Mouse (Mus musculus) small intestine, adult 2 months (tissue): ENCODE results near the gene Zbtb34. TPM values are rescaled to one million over a fixed set of nuclear protein-coding genes. Genes with fewer than 3 reads are reported as not detected.

ENCODE experiments used
- H3K27ac ChIP-seq: fragments of 200-500 bp; 2 replicates; pipeline ENCODE4 v1.5.1; 2012; ENCODE audit warnings: low read depth, low read length, control low read depth, inconsistent platforms; ENCODE audit not compliant: insufficient read depth
- H3K27me3 ChIP-seq: fragments of 200-500 bp; 2 replicates; pipeline ENCODE4 v1.6.1; 2012; ENCODE audit warnings: mild to moderate bottlenecking, moderate library complexity, low read length, inconsistent platforms; ENCODE audit not compliant: control insufficient read depth, insufficient read depth
- H3K36me3 ChIP-seq: fragments of 200-500 bp; 2 replicates; pipeline ENCODE4 v1.6.1; 2012; ENCODE audit warnings: mild to moderate bottlenecking, low read length, control low read depth, inconsistent platforms; ENCODE audit not compliant: control insufficient read depth, insufficient read depth
- H3K4me1 ChIP-seq: fragments of 200-500 bp; 2 replicates; pipeline ENCODE4 v1.6.1; 2012; ENCODE audit warnings: low read length, inconsistent platforms, mixed read lengths; ENCODE audit not compliant: control insufficient read depth, insufficient read depth, insufficient read length
- H3K4me3 ChIP-seq: fragments of 200-500 bp; 2 replicates; pipeline ENCODE4 v1.5.1; 2012; ENCODE audit warnings: low read depth, mild to moderate bottlenecking, control low read depth, inconsistent platforms, low read length, moderate library complexity
- CTCF ChIP-seq: fragments of 200-500 bp; IDR thresholded peaks from 2 replicates; pipeline ENCODE4 v1.5.1; 2012; ENCODE audit warnings: low read depth, mild to moderate bottlenecking, control low read depth, inconsistent platforms, low read length, moderate library complexity, mixed read lengths; ENCODE audit not compliant: insufficient replicate concordance, insufficient read length; ENCODE audit errors: extremely low read depth
- POLR2A ChIP-seq: fragments of 200-500 bp; IDR thresholded peaks from 2 replicates; pipeline ENCODE4 v1.6.1; 2012; ENCODE audit warnings: low read depth, mild to moderate bottlenecking, control low read depth, inconsistent platforms, low read length, moderate library complexity
- WGBS: fragments of 180-500 bp; shearing (Covaris S2); methylation state at CpG from one replicate; pipeline ENCODE4 v1.1.7; 2018; 5-methylcytosine and 5-hydroxymethylcytosine counted together
- polyA plus RNA-seq: library from polyadenylated mRNA; depleted of rRNA; stranded (reverse); fragments of >200 nt; gene quantifications from 2 replicates; pipeline ENCODE4 v1.2.3, GENCODE M21; 2012

Zbtb34 gene
- polyA plus RNA-seq, 1 experiment, result 4.2 TPM

DNA sequence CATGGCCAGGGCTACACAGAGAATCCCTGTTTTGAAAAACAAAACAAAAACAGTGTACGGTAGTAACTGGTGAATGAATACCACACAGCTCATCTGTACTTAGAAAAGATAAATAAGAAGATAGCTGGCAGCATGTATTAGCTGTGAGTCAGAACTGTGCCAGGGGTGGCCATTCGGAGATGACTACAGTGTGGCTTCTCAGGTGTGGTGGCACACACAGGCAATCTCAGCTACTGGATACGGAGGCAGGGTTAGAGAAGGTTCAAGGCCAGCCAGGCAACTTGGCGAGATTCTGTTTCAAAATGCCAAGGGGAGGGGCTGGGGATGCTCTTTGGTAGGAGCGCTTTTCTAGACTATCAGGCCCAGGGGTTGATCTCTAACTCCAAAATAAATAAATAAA, 14.6 kb upstream of the Zbtb34 start:
- WGBS, result 89% methylated on average over 5 of the region's 5 CpGs
- Histone ChIP-seq H3K4me3 (no peak overlapping the region), H3K27ac (no peak overlapping the region), H3K4me1 (peaks cover 3% of the 10 kb centered on the region), H3K27me3 (no peaks in the 10 kb centered on the region), H3K36me3 (peaks cover 19% of the 10 kb centered on the region)
- TF ChIP-seq POLR2A (no peak), CTCF (no peak)

DNA sequence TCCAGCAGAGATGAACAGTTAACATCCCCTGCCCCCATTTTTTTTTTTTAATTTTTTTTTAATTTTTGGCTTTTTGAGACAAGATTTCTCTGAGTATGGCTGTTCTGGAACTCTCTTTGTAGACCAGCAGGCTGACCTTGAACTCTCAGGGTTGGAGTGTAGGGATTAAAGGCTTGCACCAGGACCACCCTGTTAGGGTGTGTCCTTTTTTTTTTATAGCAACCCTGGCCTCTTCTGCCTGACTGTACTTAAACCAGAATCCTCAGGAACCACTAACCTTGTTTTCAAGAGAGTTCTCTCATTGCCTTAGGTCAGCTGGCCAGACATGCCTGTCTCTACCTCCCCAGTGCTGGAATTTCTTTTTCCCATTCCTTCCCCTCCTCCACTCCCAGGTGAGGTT, 13.7 kb upstream of the Zbtb34 start:
- no peak overlapping the region for H3K27ac ChIP-seq
- TF ChIP-seq POLR2A, result no peak
- no peak overlapping the region for H3K4me3 ChIP-seq
- peaks cover 15% of the 10 kb centered on the region for H3K36me3 ChIP-seq
- no peaks in the 10 kb centered on the region for H3K27me3 ChIP-seq
- peaks cover 3% of the 10 kb centered on the region for H3K4me1 ChIP-seq

DNA sequence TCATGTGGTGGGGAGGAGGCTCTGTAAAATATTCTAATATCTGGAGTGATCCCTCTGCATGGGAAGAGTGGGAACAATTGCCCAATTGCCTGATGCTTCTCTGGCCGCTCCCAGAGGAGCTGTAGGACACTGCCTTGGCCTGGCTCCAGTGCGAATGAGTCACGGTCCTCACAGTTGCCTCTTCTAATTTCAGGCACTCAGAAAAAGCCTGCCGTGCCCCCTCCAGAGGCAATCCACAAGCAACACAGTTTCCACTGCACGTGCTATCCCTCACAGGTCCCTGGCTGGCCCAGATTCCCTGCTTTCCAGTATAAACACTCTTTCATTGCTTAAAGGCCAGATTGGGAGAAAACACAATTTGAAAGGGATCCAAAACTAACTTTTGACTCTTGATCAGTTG, 13.2 kb upstream of the Zbtb34 start:
- 42% methylated on average over 5 of the region's 5 CpGs for WGBS
- no peaks in the 10 kb centered on the region for H3K27me3 ChIP-seq
- H3K4me1 ChIP-seq, result peaks cover 3% of the 10 kb centered on the region
- peaks cover 10% of the 10 kb centered on the region for H3K36me3 ChIP-seq
- TF ChIP-seq POLR2A, result no peak
- no peak for TF ChIP-seq CTCF
- H3K4me3 ChIP-seq, result no peak overlapping the region
- no peak overlapping the region for H3K27ac ChIP-seq

DNA sequence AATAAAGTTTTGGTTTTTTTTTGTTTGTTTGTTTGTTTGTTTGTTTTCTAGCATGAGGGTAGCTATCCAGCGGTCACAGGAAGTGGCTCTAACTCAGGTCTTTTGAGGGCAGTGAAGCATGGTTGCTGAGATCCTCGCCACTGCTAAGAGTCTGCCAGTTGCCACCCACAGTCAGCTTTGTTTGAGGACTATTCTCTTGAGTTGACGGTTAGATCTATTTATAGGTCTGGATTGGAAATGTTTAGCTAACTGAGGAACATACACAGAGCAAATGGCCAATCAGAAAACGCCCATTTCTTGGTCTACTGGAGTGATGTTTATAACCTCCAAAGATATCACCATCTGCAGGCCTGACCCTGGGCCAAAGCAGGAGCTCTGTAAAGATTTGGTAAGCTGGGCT, 11.6 kb upstream of the Zbtb34 start:
- Histone ChIP-seq H3K27me3 (no peaks in the 10 kb centered on the region), H3K36me3 (no peaks in the 10 kb centered on the region), H3K27ac (no peak overlapping the region), H3K4me3 (no peak overlapping the region), H3K4me1 (peaks cover 3% of the 10 kb centered on the region)
- TF ChIP-seq POLR2A, result no peak
- no peak for TF ChIP-seq CTCF
- WGBS, result 51% methylated on average over 4 of the region's 4 CpGs

DNA sequence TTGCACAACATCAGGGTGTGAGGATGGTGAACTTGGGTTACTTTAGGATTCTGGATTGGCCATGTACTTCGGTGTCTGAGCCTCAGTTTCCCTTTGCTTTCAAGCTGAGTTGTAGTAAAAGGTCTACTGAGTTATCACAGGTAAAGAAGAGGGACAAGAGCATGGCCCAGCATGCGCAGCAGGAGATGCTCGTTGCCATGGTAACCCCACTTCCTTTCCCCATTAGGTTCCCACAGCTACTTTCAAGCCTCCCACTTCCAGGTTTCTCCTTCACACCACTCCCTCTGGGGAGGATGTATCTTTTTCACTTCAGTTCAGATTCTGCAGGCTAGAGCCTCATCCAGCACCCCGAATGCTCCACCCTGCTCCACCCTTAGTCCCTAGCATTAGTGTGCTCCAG, 9.8 kb upstream of the Zbtb34 start:
- no peak for TF ChIP-seq CTCF
- TF ChIP-seq POLR2A, result no peak
- H3K27me3 ChIP-seq, result no peaks in the 10 kb centered on the region
- no peak overlapping the region for H3K4me3 ChIP-seq
- H3K36me3 ChIP-seq, result no peaks in the 10 kb centered on the region
- H3K27ac ChIP-seq, result no peak overlapping the region
- 44% methylated on average over 4 of the region's 4 CpGs for WGBS
- H3K4me1 ChIP-seq, result peaks cover 2% of the 10 kb centered on the region; the same call in 1 of the 2 replicates

DNA sequence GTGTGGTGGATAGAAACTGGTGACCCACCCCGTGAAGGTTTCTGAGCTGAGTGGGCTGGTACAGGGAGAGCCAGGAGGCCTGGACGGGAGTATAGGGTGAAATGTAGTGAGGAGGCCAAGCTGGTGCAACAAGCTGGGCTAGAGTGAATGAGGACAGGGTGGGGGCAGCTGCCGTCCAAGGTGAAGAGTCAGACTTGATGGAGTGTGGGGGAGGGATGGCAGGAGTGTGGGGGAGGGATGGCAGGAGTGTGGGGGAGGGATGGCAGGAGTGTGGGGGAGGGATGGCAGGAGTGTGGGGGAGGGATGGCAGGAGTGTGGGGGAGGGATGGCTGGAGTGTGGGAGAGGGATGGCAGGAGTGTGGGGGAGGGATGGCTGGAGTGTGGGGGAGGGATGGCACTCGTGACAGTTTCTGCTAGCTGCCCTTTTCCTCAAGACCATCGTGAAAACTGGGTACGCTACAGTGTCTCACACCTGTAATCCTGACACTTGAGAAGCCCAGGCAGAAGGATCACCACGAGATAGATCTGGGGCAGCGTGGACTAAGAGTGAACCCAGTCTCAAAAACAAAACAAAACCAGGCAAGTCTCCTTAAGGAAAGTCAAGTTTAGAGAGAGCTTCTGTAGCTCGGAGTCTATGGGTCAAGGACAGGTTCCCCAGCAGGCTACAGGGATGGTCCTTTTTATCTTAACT, 9.0 kb upstream of the Zbtb34 start:
- TF ChIP-seq POLR2A (no peak), CTCF (no peak)

DNA sequence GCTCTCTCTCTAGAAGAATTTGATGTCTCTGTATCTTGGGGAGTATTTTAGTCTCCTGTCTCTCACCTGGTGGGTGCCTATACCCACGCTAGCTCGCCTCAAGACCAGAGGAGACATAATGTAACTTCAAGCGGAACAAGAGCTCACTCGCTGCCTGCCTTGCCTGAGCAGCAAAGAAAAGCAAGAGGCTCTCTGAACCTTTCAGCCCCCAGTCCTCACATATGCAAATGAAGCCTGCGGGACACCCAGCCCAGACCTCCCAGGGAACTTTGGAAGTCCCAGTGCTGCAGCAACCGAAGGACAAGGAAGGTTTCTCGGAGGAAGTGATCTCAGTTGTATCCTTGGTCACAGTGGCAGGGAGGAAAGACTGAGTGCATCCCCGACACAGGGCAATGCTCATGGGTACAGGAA, 8.4 kb upstream of the Zbtb34 start:
- 41% methylated on average over 8 of the region's 8 CpGs for WGBS
- Histone ChIP-seq H3K4me1 (peaks cover 2% of the 10 kb centered on the region; the same call in 1 of the 2 replicates), H3K27me3 (no peaks in the 10 kb centered on the region), H3K27ac (no peak overlapping the region), H3K4me3 (no peak overlapping the region), H3K36me3 (no peaks in the 10 kb centered on the region)
- no peak for TF ChIP-seq POLR2A
- TF ChIP-seq CTCF, result no peak

More for the DNA sequence above, 9.0 kb upstream of the Zbtb34 start:
- Histone ChIP-seq H3K27ac (no peak overlapping the region), H3K36me3 (no peaks in the 10 kb centered on the region), H3K4me1 (peaks cover 2% of the 10 kb centered on the region; the same call in 1 of the 2 replicates), H3K4me3 (no peak overlapping the region), H3K27me3 (no peaks in the 10 kb centered on the region)
- WGBS, result 36% methylated on average over 9 of the region's 9 CpGs
